Mouse (Mus musculus) G1E-ER4 (cell line): ENCODE results near the gene Ankrd52. TPM values are rescaled to one million over a fixed set of nuclear protein-coding genes. Genes with fewer than 3 reads are reported as not detected.

Experiments used
- GATA1 ChIP-seq: IDR thresholded peaks from one replicate; pipeline ENCODE4 v1.8.0; 2012; ENCODE audit warnings: low read length, inconsistent platforms
- polyA plus RNA-seq: library from polyadenylated mRNA; stranded (reverse); fragments of >175 nt; gene quantifications from 2 replicates; pipeline ENCODE4 v1.2.3, GENCODE M21; 2012

Ankrd52 gene
- polyA plus RNA-seq, 1 experiment: 85.8 TPM

- TF ChIP-seq GATA1: no peak
Observed at GRCm38 (mm10) chr10:128441324-128442119, 64.6 kb downstream of the Ankrd52 start.

GRCm38 (mm10) chr10:128442718-128443117, 65.8 kb downstream of the Ankrd52 start:
- no peak for TF ChIP-seq GATA1

GRCm38 (mm10) chr10:128444354-128444753, 67.4 kb downstream of the Ankrd52 start:
- no peak for TF ChIP-seq GATA1

GRCm38 (mm10) chr10:128445407-128445806, 68.5 kb downstream of the Ankrd52 start:
- TF ChIP-seq GATA1: no peak

GRCm38 (mm10) chr10:128451014-128451413, 74.1 kb downstream of the Ankrd52 start:
- TF ChIP-seq GATA1: no peak

GRCm38 (mm10) chr10:128454471-128454870, 77.6 kb downstream of the Ankrd52 start:
- no peak for TF ChIP-seq GATA1

- TF ChIP-seq GATA1: no peak
Observed at GRCm38 (mm10) chr10:128455280-128455679, 78.4 kb downstream of the Ankrd52 start.

- TF ChIP-seq GATA1: no peak
Observed at GRCm38 (mm10) chr10:128457676-128458075, 80.8 kb downstream of the Ankrd52 start.

Other genes starting within 250 kb of the Ankrd52 start
- gene Rbms2, start 196.8 kb upstream of the Ankrd52 start, polyA plus RNA-seq: 8.8 and 10.8 TPM in 2 replicates
- gene Gls2, start 182.7 kb upstream of the Ankrd52 start, polyA plus RNA-seq: 15.4 and 19.6 TPM in 2 replicates
- 3.9 and 5.2 TPM in 2 replicates for gene Spryd4, start 165.3 kb upstream of the Ankrd52 start, polyA plus RNA-seq
- not detected in 2 replicates for gene Mip, start 151.3 kb upstream of the Ankrd52 start, polyA plus RNA-seq
- 38.9 and 45.1 TPM in 2 replicates for gene Timeless, start 145.1 kb upstream of the Ankrd52 start, polyA plus RNA-seq
- 0.04 TPM in 1 of 2 replicates, not detected in the other for gene Apon, start 123.0 kb upstream of the Ankrd52 start, polyA plus RNA-seq
- gene Apof, start 108.4 kb upstream of the Ankrd52 start, polyA plus RNA-seq: not detected in 2 replicates
- gene Stat2, start 106.6 kb upstream of the Ankrd52 start, polyA plus RNA-seq: 9.1 TPM in 2 replicates
- 0.05 and 0.08 TPM in 2 replicates for gene Il23a, start 78.4 kb upstream of the Ankrd52 start, polyA plus RNA-seq
- gene Pan2, start 73.8 kb upstream of the Ankrd52 start, polyA plus RNA-seq: 2.7 and 3.1 TPM in 2 replicates
- gene Cnpy2, start 54.7 kb upstream of the Ankrd52 start, polyA plus RNA-seq: 83.4 and 115 TPM in 2 replicates
- 16.3 and 53.3 TPM in 2 replicates for gene Cs, start 39.4 kb upstream of the Ankrd52 start, polyA plus RNA-seq
- gene Coq10a, start 8.1 kb upstream of the Ankrd52 start, polyA plus RNA-seq: 8.7 and 15.8 TPM in 2 replicates
- gene Slc39a5, start 24.1 kb downstream of the Ankrd52 start, polyA plus RNA-seq: not detected in 2 replicates
- gene Nabp2, start 34.4 kb downstream of the Ankrd52 start, polyA plus RNA-seq: 226 and 249 TPM in 2 replicates
- gene Rnf41, start 34.5 kb downstream of the Ankrd52 start, polyA plus RNA-seq: 11.6 and 14.5 TPM in 2 replicates
- 158 and 204 TPM in 2 replicates for gene Smarcc2, start 82.1 kb downstream of the Ankrd52 start, polyA plus RNA-seq
- gene Myl6, start 117.0 kb downstream of the Ankrd52 start, polyA plus RNA-seq: 221 and 292 TPM in 2 replicates
- gene Myl6b, start 121.6 kb downstream of the Ankrd52 start, polyA plus RNA-seq: 18.5 and 18.8 TPM in 2 replicates
- 77.9 and 92.1 TPM in 2 replicates for gene Esyt1, start 148.8 kb downstream of the Ankrd52 start, polyA plus RNA-seq
- 18.8 and 21.2 TPM in 2 replicates for gene Zc3h10, start 170.7 kb downstream of the Ankrd52 start, polyA plus RNA-seq
- gene Rpl41, start 172.2 kb downstream of the Ankrd52 start, polyA plus RNA-seq: 8,707 and 11,892 TPM in 2 replicates
- 631 and 749 TPM in 2 replicates for gene Pa2g4, start 188.9 kb downstream of the Ankrd52 start, polyA plus RNA-seq
- gene Erbb3, start 212.5 kb downstream of the Ankrd52 start, polyA plus RNA-seq: 0.39 TPM in 2 replicates
- gene Rps26, start 249.6 kb downstream of the Ankrd52 start, polyA plus RNA-seq: 1,312 and 5,477 TPM in 2 replicates